Mouse (Mus musculus) lung, adult 2 months (tissue): ENCODE measurements around the gene Wwox.

ENCODE experiments used
- CTCF ChIP-seq: fragments of 200-500 bp; IDR thresholded peaks from 2 replicates; pipeline ENCODE4 v1.5.1; 2011; ENCODE audit warnings: mild to moderate bottlenecking, low read length, control low read depth; ENCODE audit not compliant: insufficient read depth
- POLR2A ChIP-seq: fragments of 200-500 bp; IDR thresholded peaks from 2 replicates; pipeline ENCODE4 v1.6.1; 2011; ENCODE audit warnings: low read depth, mild to moderate bottlenecking, control low read depth, low read length, borderline replicate concordance; ENCODE audit errors: extremely low read depth

DNA sequence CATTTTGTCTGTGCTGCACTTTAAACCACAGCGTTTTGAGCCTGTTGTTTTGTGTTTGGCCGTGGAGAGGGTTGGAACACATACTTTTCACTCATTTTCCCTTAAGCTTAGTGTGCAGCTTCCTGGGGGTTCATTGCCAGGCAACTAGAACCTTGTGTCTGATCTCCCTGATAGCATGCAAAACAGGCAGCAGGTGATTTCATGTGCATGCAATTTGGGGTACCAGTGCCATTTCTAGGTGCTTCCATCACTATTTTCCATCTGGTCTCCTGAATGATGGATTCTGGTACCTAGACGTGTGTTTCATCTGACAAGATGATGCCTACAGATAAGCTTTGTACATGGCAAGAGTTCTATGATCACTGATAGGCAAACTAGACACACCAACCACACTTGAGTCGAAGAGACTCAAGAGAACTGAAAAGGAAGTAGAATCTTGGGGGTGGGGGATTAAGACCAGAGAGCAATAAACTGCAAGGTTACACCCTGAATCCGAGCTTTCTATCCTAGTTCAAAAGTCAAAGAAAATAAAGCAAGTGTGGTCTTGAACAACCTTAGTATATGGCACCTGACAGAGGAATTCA, 951.6 kb downstream of the Wwox start:
- no peak for TF ChIP-seq CTCF
- TF ChIP-seq POLR2A = no peak
